Mouse (Mus musculus) liver, postnatal 0 days (tissue): ENCODE measurements around the gene Tnnt1.

ENCODE experiments used
- CTCF ChIP-seq: sonication (generic); IDR thresholded peaks from 2 replicates; pipeline ENCODE4 v1.5.1; 2016; ENCODE audit warnings: antibody characterized with exemption, low read depth
- EP300 ChIP-seq: IDR thresholded peaks from 2 replicates; pipeline ENCODE4 v1.6.1; 2016; ENCODE audit warnings: antibody characterized with exemption, low read depth, mild to moderate bottlenecking

GRCm38 (mm10) chr7:4501558-4502397 is 14.4 kb downstream of the Tnnt1 start, which contains the start of gene Ppp1r12c:
- no peak for TF ChIP-seq CTCF
- TF ChIP-seq EP300 = no peak
